Mouse (Mus musculus) CH12.LX (cell line): ENCODE measurements around the gene Chuk. TPM values are rescaled to one million over a fixed set of nuclear protein-coding genes. Genes with fewer than 3 reads are reported as not detected.
A peak's percentile ranks its signal among the peaks of the same experiment; 100 is the strongest.

Experiments used
- DNase-seq: peaks from one replicate; pipeline ENCODE4 v3.0.0-alpha.2; 2013; ENCODE audit errors: extremely low read depth
- H3K27ac ChIP-seq: 2 replicates; pipeline ENCODE4 v1.5.1; 2012; ENCODE audit warnings: low read depth, mild to moderate bottlenecking, control low read depth, moderate library complexity; ENCODE audit not compliant: insufficient read depth
- H3K27me3 ChIP-seq: replicated peaks from 2 replicates; pipeline ENCODE3; 2012; ENCODE audit warnings: inconsistent platforms
- H3K36me3 ChIP-seq, 2 experiments: replicated peaks in 1 of 2; 2 replicates each; pipeline versions ENCODE3 to v1.6.1; 2012; ENCODE audit warnings: inconsistent platforms in 1 of 2, low read length in 1 of 2, mild to moderate bottlenecking in 1 of 2, mixed read lengths in 1 of 2, moderate library complexity in 1 of 2; ENCODE audit not compliant: control insufficient read depth in 1 of 2, insufficient read depth in 1 of 2
- H3K4me1 ChIP-seq, 2 experiments: 2 replicates each; pipeline ENCODE4 v1.6.1; 2012; ENCODE audit warnings: inconsistent platforms in 1 of 2, moderate library complexity in 1 of 2; ENCODE audit not compliant: insufficient read depth in 2 of 2, control insufficient read depth in 1 of 2
- H3K4me2 ChIP-seq: 2 replicates; pipeline ENCODE4 v1.6.1; 2012; ENCODE audit warnings: low read depth, mild to moderate bottlenecking, control low read depth; ENCODE audit not compliant: poor library complexity, insufficient read depth, severe bottlenecking
- H3K4me3 ChIP-seq, 3 experiments: fragments of 150-350 bp in 1 of 3; sonication (generic) in 1 of 3; replicated peaks in 1 of 3; 2 replicates each; pipeline versions ENCODE3 to v1.5.1; 2011 to 2012; ENCODE audit warnings: low read depth in 2 of 3, low read length in 2 of 3, mild to moderate bottlenecking in 2 of 3, moderate library complexity in 2 of 3, control low read depth in 1 of 3, improper control_type of control experiment in 1 of 3, inconsistent platforms in 1 of 3, mixed read lengths in 1 of 3; ENCODE audit not compliant: poor library complexity in 1 of 3
- H3K79me2 ChIP-seq: replicated peaks from 2 replicates; pipeline ENCODE4 v1.6.1; 2012; ENCODE audit warnings: mild to moderate bottlenecking, moderate library complexity; ENCODE audit not compliant: control insufficient read depth, poor library complexity, insufficient read depth, severe bottlenecking; ENCODE audit errors: extremely low read depth
- H3K9ac ChIP-seq: 2 replicates; pipeline ENCODE4 v1.6.1; 2012; ENCODE audit warnings: low read depth, mild to moderate bottlenecking, control low read depth, moderate library complexity; ENCODE audit not compliant: insufficient read depth
- H3K9me3 ChIP-seq: replicated peaks from 2 replicates; pipeline ENCODE3; 2012; ENCODE audit warnings: low read length, inconsistent platforms, mixed read lengths
- CHD2 ChIP-seq: IDR thresholded peaks from 2 replicates; pipeline ENCODE4 v1.6.1; 2011; ENCODE audit warnings: low read length, improper control_type of control experiment
- CTCF ChIP-seq, 2 experiments: IDR thresholded peaks in 1 of 2; conservative IDR thresholded peaks in 1 of 2; 2 replicates each; pipeline ENCODE4 v1.5.1; 2011 to 2012; ENCODE audit warnings: low read depth in 2 of 2, low read length in 2 of 2, improper control_type of control experiment in 1 of 2, inconsistent platforms in 1 of 2, mild to moderate bottlenecking in 1 of 2, moderate library complexity in 1 of 2
- E2F4 ChIP-seq: IDR thresholded peaks from 2 replicates; pipeline ENCODE4 v1.6.1; 2011; ENCODE audit warnings: low read depth, low read length, improper control_type of control experiment; ENCODE audit not compliant: insufficient replicate concordance
- ELF1 ChIP-seq: IDR thresholded peaks from 2 replicates; pipeline ENCODE4 v1.6.1; 2014; ENCODE audit warnings: low read depth, mild to moderate bottlenecking, inconsistent platforms, low read length, improper control_type of control experiment
- EP300 ChIP-seq: IDR thresholded peaks from 2 replicates; pipeline ENCODE4 v1.6.1; 2011; ENCODE audit warnings: low read length, improper control_type of control experiment
- ETS1 ChIP-seq: conservative IDR thresholded peaks from 2 replicates; pipeline ENCODE4 v1.6.1; 2012; ENCODE audit warnings: low read depth, mild to moderate bottlenecking, inconsistent platforms, low read length, improper control_type of control experiment, moderate library complexity
- IRF4 ChIP-seq: IDR thresholded peaks from 2 replicates; pipeline ENCODE4 v1.6.1; 2014; ENCODE audit warnings: low read depth, mild to moderate bottlenecking, inconsistent platforms, low read length, improper control_type of control experiment
- JUND ChIP-seq: conservative IDR thresholded peaks from 2 replicates; pipeline ENCODE4 v1.6.1; 2011; ENCODE audit warnings: low read depth, low read length, improper control_type of control experiment
- KAT2A ChIP-seq: IDR thresholded peaks from 2 replicates; pipeline ENCODE4 v1.6.1; 2012; ENCODE audit warnings: low read length, improper control_type of control experiment, inconsistent platforms; ENCODE audit not compliant: insufficient replicate concordance
- MAFK ChIP-seq: IDR thresholded peaks from 2 replicates; pipeline ENCODE4 v1.6.1; 2011; ENCODE audit warnings: low read length, improper control_type of control experiment; ENCODE audit not compliant: insufficient replicate concordance
- MAZ ChIP-seq: IDR thresholded peaks from 2 replicates; pipeline ENCODE4 v1.6.1; 2012; ENCODE audit warnings: low read depth, mild to moderate bottlenecking, inconsistent platforms, low read length, improper control_type of control experiment, moderate library complexity
- MEF2A ChIP-seq: IDR thresholded peaks from 2 replicates; pipeline ENCODE4 v1.6.1; 2014; ENCODE audit warnings: low read depth, mild to moderate bottlenecking, inconsistent platforms, low read length, improper control_type of control experiment, borderline replicate concordance
- MXI1 ChIP-seq: IDR thresholded peaks from 2 replicates; pipeline ENCODE4 v1.6.1; 2011; ENCODE audit warnings: mild to moderate bottlenecking, low read depth, low read length, improper control_type of control experiment
- MYC ChIP-seq: IDR thresholded peaks from 2 replicates; pipeline ENCODE4 v1.6.1; 2011; ENCODE audit warnings: low read depth, mild to moderate bottlenecking, improper control_type of control experiment, low read length
- NRF1 ChIP-seq: IDR thresholded peaks from 2 replicates; pipeline ENCODE4 v1.6.1; 2014; ENCODE audit warnings: low read depth, mild to moderate bottlenecking, inconsistent platforms, low read length, improper control_type of control experiment, moderate library complexity
- PAX5 ChIP-seq: IDR thresholded peaks from 2 replicates; pipeline ENCODE4 v1.6.1; 2012; ENCODE audit warnings: low read length, inconsistent platforms, mixed read lengths
- POLR2A ChIP-seq: IDR thresholded peaks from 2 replicates; pipeline ENCODE4 v1.6.1; 2011; ENCODE audit warnings: low read depth, mild to moderate bottlenecking, improper control_type of control experiment, low read length
- POLR2AphosphoS2 ChIP-seq: IDR thresholded peaks from 2 replicates; pipeline ENCODE4 v1.6.1; 2011; ENCODE audit warnings: low read depth, low read length, improper control_type of control experiment
- RCOR1 ChIP-seq: conservative IDR thresholded peaks from 2 replicates; pipeline ENCODE4 v1.6.1; 2012; ENCODE audit warnings: low read depth, mild to moderate bottlenecking, inconsistent platforms, low read length, improper control_type of control experiment
- SIN3A ChIP-seq: IDR thresholded peaks from 2 replicates; pipeline ENCODE4 v1.6.1; 2012; ENCODE audit warnings: low read length, improper control_type of control experiment, inconsistent platforms
- SMC3 ChIP-seq: IDR thresholded peaks from 2 replicates; pipeline ENCODE4 v1.6.1; 2011; ENCODE audit warnings: low read depth, low read length, improper control_type of control experiment
- TBP ChIP-seq: conservative IDR thresholded peaks from 2 replicates; pipeline ENCODE4 v1.6.1; 2011; ENCODE audit warnings: low read depth, low read length, improper control_type of control experiment
- TCF12 ChIP-seq: IDR thresholded peaks from 2 replicates; pipeline ENCODE4 v1.6.1; 2014; ENCODE audit warnings: low read depth, mild to moderate bottlenecking, inconsistent platforms, low read length, improper control_type of control experiment
- UBTF ChIP-seq: IDR thresholded peaks from 2 replicates; pipeline ENCODE4 v1.6.1; 2012; ENCODE audit warnings: low read depth, mild to moderate bottlenecking, inconsistent platforms, low read length, improper control_type of control experiment, moderate library complexity
- USF2 ChIP-seq: conservative IDR thresholded peaks from 2 replicates; pipeline ENCODE4 v1.6.1; 2011; ENCODE audit warnings: low read depth, low read length, improper control_type of control experiment
- ZC3H11A ChIP-seq: IDR thresholded peaks from 2 replicates; pipeline ENCODE4 v1.6.1; 2012; ENCODE audit warnings: low read depth, mild to moderate bottlenecking, inconsistent platforms, low read length, improper control_type of control experiment
- ZKSCAN1 ChIP-seq: IDR thresholded peaks from 2 replicates; pipeline ENCODE4 v1.6.1; 2012; ENCODE audit warnings: low read depth, inconsistent platforms, low read length, improper control_type of control experiment, borderline replicate concordance
- dilution Hi-C: fragments of 300-500 bp; cut with MboI; formaldehyde crosslinking; loops from 2 replicates; pipeline ENCODE4 v1.14.3; 2020; ENCODE audit warnings: low sequenced_read_pairs; ENCODE audit not compliant: extremely low pct_unique_long_range_greater_than_20kb, extremely low pct_ligation_motif_present
- in situ Hi-C: fragments of 300-500 bp; cut with MboI; formaldehyde crosslinking; loops from 3 replicates; pipeline ENCODE4 v1.14.3; 2019; ENCODE audit warnings: low sequenced_read_pairs, low pct_ligation_motif_present, low pct_unique_long_range_greater_than_20kb, mixed read lengths
- polyA plus RNA-seq: library from polyadenylated mRNA; unstranded; fragments of >175 nt; gene quantifications from 2 replicates; pipeline ENCODE4 v1.2.1, GENCODE M21; 2012; ENCODE audit warnings: low read depth; ENCODE audit not compliant: insufficient read length
- total RNA-seq, 2 experiments: library from RNA; depleted of rRNA; stranded (reverse); fragments of 300-350 nt in 1 of 2; fragments of >200 nt in 1 of 2; gene quantifications; 2 replicates each; pipeline ENCODE4 v1.2.3; 2012 to 2014

The Chuk gene
- total and polyA plus RNA-seq, 3 experiments: 36.9 to 82.4 (median 42.7) TPM

- no peak for DNase-seq
- peaks cover 18% of the 10 kb centered on the region for H3K79me2 ChIP-seq
- H3K27me3 ChIP-seq: no peaks in the 10 kb centered on the region
- peaks cover 6 to 22% of the 10 kb centered on the region in 2 experiments for H3K4me1 ChIP-seq
- peaks cover 28 to 64% of the 10 kb centered on the region in 2 experiments for H3K36me3 ChIP-seq
- in situ Hi-C loops: no loop called here
- no peak overlapping the region for H3K27ac ChIP-seq
- H3K9me3 ChIP-seq: no peaks in the 10 kb centered on the region
- H3K4me2 ChIP-seq: no peak overlapping the region
- TF ChIP-seq SMC3: no peak
- TF ChIP-seq MEF2A: no peak
- no peak for TF ChIP-seq RCOR1
- TF ChIP-seq MAZ: no peak
- no peak for TF ChIP-seq NRF1
- no peak for TF ChIP-seq USF2
- no peak for TF ChIP-seq IRF4
- TF ChIP-seq UBTF: no peak
- no peak for TF ChIP-seq MAFK
- no peak for TF ChIP-seq PAX5
- no peak for TF ChIP-seq ELF1
- TF ChIP-seq CTCF (conservative IDR thresholded peaks at IDR 0.05 in 1 of 2, IDR thresholded peaks at IDR 0.05 in 1 of 2; ENCODE audit: low read depth in 2 of 2, low read length in 2 of 2): no peak
- TF ChIP-seq KAT2A: no peak
- no peak for TF ChIP-seq EP300
- TF ChIP-seq, all 38 proteins: peak for 0
- Histone ChIP-seq H3K9ac (no peak overlapping the region), H3K4me3 (no peak overlapping the region)
- dilution Hi-C loops: no loop called here
Observed at GRCm38 (mm10) chr19:44110356-44110755, 3.1 kb upstream of the Chuk start.

DNA sequence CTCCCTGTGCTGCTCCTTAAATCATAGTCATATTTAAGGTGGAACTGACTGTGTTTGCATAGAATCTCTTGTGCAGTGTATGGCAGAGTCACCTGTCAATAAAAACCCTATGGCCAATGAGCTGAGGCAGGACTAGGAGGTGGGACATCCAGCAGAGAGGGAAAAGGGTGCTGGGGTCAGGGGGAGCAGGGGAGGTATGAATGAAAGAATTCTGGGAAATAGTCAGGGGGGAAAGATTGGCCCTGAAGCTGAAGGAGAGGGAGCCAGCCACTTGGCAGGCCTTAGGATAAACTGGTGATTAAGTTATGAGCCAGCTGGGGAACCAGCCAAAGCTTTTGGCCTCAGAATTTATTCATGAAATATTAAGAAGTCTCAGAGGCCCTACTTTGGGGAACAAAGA, 1.7 kb upstream of the Chuk start:
- Histone ChIP-seq H3K36me3 (peaks cover 22 to 54% of the 10 kb centered on the region in 2 experiments), H3K9ac (no peak overlapping the region), H3K27ac (no peak overlapping the region), H3K27me3 (no peaks in the 10 kb centered on the region), H3K4me3 (no peak overlapping the region), H3K4me1 (peaks cover 6 to 35% of the 10 kb centered on the region in 2 experiments), H3K9me3 (no peaks in the 10 kb centered on the region), H3K79me2 (peaks cover 25% of the 10 kb centered on the region), H3K4me2 (no peak overlapping the region)
- dilution Hi-C loops: no loop called here
- in situ Hi-C loops: no loop called here
- TF ChIP-seq ELF1: no peak
- TF ChIP-seq MXI1: no peak
- no peak for TF ChIP-seq MYC
- TF ChIP-seq SIN3A: no peak
- TF ChIP-seq POLR2AphosphoS2: no peak
- TF ChIP-seq CTCF (conservative IDR thresholded peaks at IDR 0.05 in 1 of 2, IDR thresholded peaks at IDR 0.05 in 1 of 2; ENCODE audit: low read depth in 2 of 2, low read length in 2 of 2): no peak
- no peak for TF ChIP-seq ZKSCAN1
- TF ChIP-seq ETS1: no peak
- no peak for TF ChIP-seq TBP
- no peak for TF ChIP-seq POLR2A
- no peak for TF ChIP-seq MAZ
- TF ChIP-seq TCF12: no peak
- no peak for TF ChIP-seq KAT2A
- TF ChIP-seq PAX5: no peak
- TF ChIP-seq ZC3H11A: no peak
- no peak for TF ChIP-seq CHD2
- TF ChIP-seq JUND: no peak
- TF ChIP-seq MAFK: no peak
- no peak for TF ChIP-seq E2F4
- DNase-seq: peak; percentile 33
